Mouse (Mus musculus): ENCODE measurements around the gene Galp. TPM values are rescaled to one million over a fixed set of nuclear protein-coding genes. Genes with fewer than 3 reads are reported as not detected.

Galp gene
- polyA plus RNA-seq (2016; fragmentation: Nextera tagmentation; extraction: Ambion mirVana) = not detected in 2 replicates

DNA sequence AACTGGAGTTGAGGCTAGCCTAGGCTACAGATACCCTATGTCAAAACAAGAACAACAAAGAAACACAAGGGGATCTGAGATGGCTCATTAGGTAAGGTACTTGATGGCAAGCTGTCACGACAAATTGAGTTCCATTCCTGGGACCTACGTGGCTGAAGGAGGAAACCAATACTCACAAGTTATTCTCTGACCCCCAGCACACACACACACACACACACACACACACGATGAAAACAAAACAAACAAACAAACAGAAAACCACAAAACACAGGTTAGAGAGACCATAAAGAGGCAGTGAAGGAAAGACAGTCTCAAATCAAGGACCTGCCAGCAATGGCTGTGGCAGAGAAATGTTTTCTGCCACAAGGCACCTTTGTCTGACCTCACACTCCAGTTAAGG is at the start of gene Galp:
Galp (plus strand) TSS at position 301 of the 400 bp plus-strand sequence.
- no peak within 1 kb of the TSS for H3K4me2 ChIP-seq
- no peaks in the 10 kb centered on the region for H3K4me1 ChIP-seq
- H3K9ac ChIP-seq = no peak within 1 kb of the TSS
- H3K9me3 ChIP-seq (replicated peaks) = no peaks in the 10 kb centered on the region
- peaks cover 5% of the 10 kb centered on the region; the same call in 1 of the 2 replicates for H3K27me3 ChIP-seq (replicated peaks)
- H3K4me3 ChIP-seq = no peak within 1 kb of the TSS
- ATAC-seq = no peak
- 53% methylated on average over 3 of the region's 3 CpGs for WGBS (ENCODE audit: insufficient replicate concordance)
- H3K36me3 ChIP-seq = no peaks in the 10 kb centered on the region
- H3K27ac ChIP-seq = no peak within 1 kb of the TSS

DNA sequence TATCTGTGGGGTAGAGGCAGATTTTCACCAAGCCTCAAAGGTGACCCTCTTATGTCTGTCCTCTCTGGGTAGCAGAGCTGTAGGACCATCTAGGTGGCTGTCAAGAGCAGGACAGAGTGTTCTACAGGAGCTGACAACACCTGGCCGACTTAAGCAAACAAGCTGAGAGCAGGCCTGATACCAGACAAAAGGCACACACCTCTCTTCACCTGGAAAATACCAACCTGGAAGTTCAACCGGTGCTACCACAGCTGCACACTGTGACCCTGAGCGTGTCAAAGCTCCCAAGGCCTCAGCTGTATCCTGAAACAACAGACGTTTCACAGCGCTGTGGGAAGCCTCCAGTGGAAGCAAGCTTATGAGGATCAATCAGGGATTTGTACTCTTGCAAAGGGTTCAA is 49.2 kb upstream of the Galp start:
- Histone ChIP-seq H3K4me3 (no peak overlapping the region), H3K4me2 (no peak overlapping the region), H3K27me3 (replicated peaks) (no peaks in the 10 kb centered on the region), H3K36me3 (no peaks in the 10 kb centered on the region), H3K27ac (peak overlapping the region; percentile 27), H3K9ac (no peak overlapping the region), H3K4me1 (peaks cover 80% of the 10 kb centered on the region), H3K9me3 (replicated peaks) (no peaks in the 10 kb centered on the region)
- ATAC-seq = no peak
- 59% methylated on average over 5 of the region's 5 CpGs for WGBS (ENCODE audit: insufficient replicate concordance)

DNA sequence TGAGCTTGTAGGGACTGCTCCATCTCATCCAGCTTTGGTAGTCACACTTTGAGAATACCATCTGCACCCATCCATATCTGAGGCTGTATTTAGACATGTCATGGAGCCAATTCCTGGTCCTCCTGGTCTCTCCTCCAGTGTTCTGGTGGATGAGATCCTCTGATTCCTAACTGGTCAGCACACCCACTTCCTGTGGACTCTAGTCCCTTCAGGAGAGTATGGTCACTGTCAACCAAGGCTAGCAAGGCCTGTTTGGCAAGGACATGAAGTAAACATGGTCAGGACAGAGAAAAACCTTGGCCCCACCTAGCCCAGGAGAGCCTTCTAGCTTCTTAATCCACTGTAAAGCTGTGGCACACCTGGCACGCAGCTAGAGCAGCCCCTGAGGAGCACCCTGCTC is 45.6 kb upstream of the Galp start:
- Histone ChIP-seq H3K27me3 (replicated peaks) (no peaks in the 10 kb centered on the region), H3K9me3 (replicated peaks) (no peaks in the 10 kb centered on the region), H3K9ac (no peak overlapping the region), H3K27ac (no peak overlapping the region), H3K4me3 (no peak overlapping the region), H3K36me3 (no peaks in the 10 kb centered on the region), H3K4me2 (peak overlapping the region; percentile 4; the same call in 1 of the 2 replicates), H3K4me1 (peaks cover 79% of the 10 kb centered on the region)
- WGBS (ENCODE audit: insufficient replicate concordance) = 89% methylated on average over 1 of the region's 1 CpGs
- no peak for ATAC-seq

DNA sequence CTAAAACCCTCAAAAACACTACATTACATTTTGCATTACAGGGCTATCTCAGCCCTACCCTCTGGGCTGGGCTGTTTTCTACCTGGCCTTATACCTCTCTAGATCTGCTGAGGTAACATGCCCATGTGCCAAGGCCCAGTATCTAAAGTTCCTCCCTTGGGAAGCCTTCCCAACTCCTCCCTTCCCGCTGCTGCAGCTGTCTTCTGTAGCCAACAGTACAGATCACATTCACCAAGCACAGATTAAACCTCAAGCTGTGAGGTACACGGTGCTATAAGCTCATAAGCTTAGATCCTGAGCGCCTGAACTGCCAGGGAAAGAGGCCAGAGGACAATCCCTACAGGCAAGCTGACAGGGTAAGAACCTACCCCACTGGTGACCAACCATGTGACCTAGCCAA is 44.9 kb upstream of the Galp start:
- no peaks in the 10 kb centered on the region for H3K36me3 ChIP-seq
- H3K9ac ChIP-seq = no peak overlapping the region
- 70% methylated on average over 3 of the region's 3 CpGs for WGBS (ENCODE audit: insufficient replicate concordance)
- H3K27ac ChIP-seq = no peak overlapping the region
- H3K27me3 ChIP-seq (replicated peaks) = no peaks in the 10 kb centered on the region
- H3K9me3 ChIP-seq (replicated peaks) = no peaks in the 10 kb centered on the region
- peaks cover 79% of the 10 kb centered on the region for H3K4me1 ChIP-seq
- no peak overlapping the region for H3K4me3 ChIP-seq
- no peak overlapping the region for H3K4me2 ChIP-seq
- ATAC-seq = no peak

DNA sequence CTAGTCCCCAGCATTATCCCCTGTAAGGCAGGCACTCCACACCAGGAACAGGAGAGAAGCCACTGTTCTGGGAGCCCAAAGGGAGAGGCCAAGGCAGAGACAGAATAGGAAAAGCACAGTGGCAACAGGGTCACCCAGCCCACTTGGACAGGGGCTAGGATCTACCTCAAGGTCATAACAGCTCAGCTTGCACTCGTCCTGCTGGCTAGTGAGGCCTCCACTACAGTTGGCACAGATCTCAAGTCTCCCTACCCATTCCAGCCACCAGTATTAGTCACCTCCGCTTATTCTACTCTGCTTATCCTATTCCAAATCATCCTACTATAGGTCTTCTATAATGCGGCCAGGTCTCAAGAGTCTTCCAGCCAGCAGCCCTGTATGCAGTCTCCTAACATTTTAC is 43.8 kb upstream of the Galp start:
- Histone ChIP-seq H3K36me3 (no peaks in the 10 kb centered on the region), H3K4me3 (no peak overlapping the region), H3K9ac (no peak overlapping the region), H3K27me3 (replicated peaks) (no peaks in the 10 kb centered on the region), H3K4me1 (peaks cover 79% of the 10 kb centered on the region), H3K4me2 (no peak overlapping the region), H3K9me3 (replicated peaks) (no peaks in the 10 kb centered on the region), H3K27ac (no peak overlapping the region)
- ATAC-seq = no peak
- 76% methylated on average over 3 of the region's 3 CpGs for WGBS (ENCODE audit: insufficient replicate concordance)

DNA sequence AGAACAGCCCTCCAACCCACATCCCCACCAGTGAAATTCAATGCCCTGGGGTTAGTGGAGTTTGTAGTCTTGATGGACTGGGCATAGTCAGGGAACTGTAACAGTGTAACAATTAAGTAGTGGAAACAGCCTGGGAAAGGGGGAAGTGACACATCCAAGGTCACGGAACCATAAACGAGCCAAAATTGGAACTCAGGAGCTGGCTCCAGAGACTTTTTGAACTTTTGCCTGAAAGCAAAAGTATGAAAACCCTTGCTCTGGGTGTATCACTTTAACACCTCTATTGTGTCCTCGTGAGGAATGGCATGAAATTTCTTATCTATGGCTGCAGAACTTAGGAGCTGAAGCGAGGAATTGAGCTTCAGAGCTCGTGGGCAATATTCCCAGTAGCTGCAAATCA is 42.7 kb upstream of the Galp start:
- H3K27ac ChIP-seq = peak overlapping the region; percentile 92
- H3K9me3 ChIP-seq (replicated peaks) = no peaks in the 10 kb centered on the region
- peak overlapping the region; percentile 92 for H3K4me2 ChIP-seq
- peak overlapping the region; percentile 82 for H3K4me3 ChIP-seq
- no peaks in the 10 kb centered on the region for H3K36me3 ChIP-seq
- H3K9ac ChIP-seq = peak overlapping the region; percentile 91
- ATAC-seq = no peak
- 38% methylated on average over 5 of the region's 5 CpGs for WGBS (ENCODE audit: insufficient replicate concordance)
- H3K4me1 ChIP-seq = peaks cover 69% of the 10 kb centered on the region
- H3K27me3 ChIP-seq (replicated peaks) = no peaks in the 10 kb centered on the region

DNA sequence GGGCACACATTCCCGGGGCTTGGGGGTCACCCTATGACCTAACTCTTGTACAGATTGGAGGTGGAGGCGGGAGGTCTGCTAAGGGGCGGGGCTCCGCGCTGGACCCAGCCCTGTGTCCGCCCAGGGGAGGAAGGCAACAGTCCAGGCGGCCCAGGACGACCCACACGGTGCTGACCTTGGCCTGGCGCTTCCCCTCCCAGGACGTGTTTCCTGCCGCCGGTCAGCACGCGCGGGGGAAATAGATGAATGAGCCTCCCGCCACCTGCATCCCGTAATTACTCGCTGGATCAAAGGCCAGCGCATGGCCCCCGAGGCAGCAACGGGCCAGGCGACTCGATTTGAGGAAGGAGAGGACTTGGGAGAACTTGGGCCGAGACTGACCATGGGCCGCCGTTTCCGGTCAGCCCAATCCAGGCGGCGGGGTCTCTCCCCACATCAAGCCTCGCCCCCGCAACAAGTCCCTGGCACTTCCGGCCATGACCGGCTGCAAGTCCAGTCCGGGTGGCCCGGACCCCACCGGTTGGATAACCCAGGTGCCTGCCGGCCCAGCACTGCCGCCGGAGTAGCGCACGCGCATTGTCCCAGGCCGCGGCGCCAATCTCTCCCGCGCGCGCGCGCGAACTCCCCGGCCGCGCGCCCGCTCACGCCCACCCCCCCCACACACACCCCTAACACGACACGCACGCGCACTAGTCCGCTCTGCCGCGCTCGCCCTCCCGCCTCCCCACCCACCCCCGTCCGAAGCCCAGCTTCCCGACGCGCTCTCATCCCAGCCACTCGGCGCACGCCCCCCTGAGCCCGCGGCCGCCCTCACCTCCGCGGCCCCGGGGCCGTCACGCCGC is 41.6 kb upstream of the Galp start:
- Histone ChIP-seq H3K9ac (peak overlapping the region; percentile 91), H3K4me2 (peak overlapping the region; percentile 92), H3K27ac (peak overlapping the region; percentile 92), H3K4me1 (peaks cover 63% of the 10 kb centered on the region), H3K27me3 (replicated peaks) (no peaks in the 10 kb centered on the region), H3K4me3 (peak overlapping the region; percentile 82), H3K9me3 (replicated peaks) (no peaks in the 10 kb centered on the region), H3K36me3 (no peaks in the 10 kb centered on the region)
- peak; percentile 69 for ATAC-seq
- under 1% methylated on average over 80 of the region's 85 CpGs for WGBS (ENCODE audit: insufficient replicate concordance)

DNA sequence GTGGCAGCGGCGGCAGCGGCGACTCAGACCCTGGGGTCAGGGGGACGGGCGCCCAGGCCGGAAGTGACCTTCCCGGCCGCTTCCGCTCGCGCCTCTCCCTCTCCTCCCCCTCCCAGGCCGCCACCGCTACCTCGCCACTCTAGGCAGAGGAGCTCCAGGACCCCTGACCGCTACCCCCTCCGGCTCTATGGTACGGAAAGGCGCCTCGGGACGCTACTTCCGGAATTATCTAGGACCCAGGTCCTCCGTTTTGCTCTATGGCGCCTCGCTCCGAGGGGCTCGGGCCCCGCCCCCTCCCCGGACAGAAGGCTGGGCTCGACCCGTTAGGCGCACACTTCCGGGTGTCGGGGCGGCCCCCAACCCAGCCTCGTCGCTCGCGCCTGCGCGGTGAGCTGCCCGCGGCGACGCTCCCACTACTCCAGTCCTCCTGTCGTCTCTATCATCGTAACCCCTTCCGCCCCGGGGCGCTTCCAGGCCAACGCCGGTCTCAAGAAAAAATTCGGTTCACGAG is 40.9 kb upstream of the Galp start, which contains the start of gene Zfp787:
Zfp787 (minus strand) TSS at position 97 of the 511 bp plus-strand sequence.
- H3K9ac ChIP-seq = peak within 1 kb of the TSS; percentile 91
- peak within 1 kb of the TSS; percentile 92 for H3K27ac ChIP-seq
- H3K36me3 ChIP-seq = no peaks in the 10 kb centered on the region
- H3K4me2 ChIP-seq = peak within 1 kb of the TSS; percentile 92
- no peaks in the 10 kb centered on the region for H3K27me3 ChIP-seq (replicated peaks)
- peaks cover 59% of the 10 kb centered on the region for H3K4me1 ChIP-seq
- peak; percentile 89 for ATAC-seq
- 0% methylated on average over 42 of the region's 54 CpGs for WGBS (ENCODE audit: insufficient replicate concordance)
- H3K4me3 ChIP-seq = peak within 1 kb of the TSS; percentile 82
- no peaks in the 10 kb centered on the region for H3K9me3 ChIP-seq (replicated peaks)

DNA sequence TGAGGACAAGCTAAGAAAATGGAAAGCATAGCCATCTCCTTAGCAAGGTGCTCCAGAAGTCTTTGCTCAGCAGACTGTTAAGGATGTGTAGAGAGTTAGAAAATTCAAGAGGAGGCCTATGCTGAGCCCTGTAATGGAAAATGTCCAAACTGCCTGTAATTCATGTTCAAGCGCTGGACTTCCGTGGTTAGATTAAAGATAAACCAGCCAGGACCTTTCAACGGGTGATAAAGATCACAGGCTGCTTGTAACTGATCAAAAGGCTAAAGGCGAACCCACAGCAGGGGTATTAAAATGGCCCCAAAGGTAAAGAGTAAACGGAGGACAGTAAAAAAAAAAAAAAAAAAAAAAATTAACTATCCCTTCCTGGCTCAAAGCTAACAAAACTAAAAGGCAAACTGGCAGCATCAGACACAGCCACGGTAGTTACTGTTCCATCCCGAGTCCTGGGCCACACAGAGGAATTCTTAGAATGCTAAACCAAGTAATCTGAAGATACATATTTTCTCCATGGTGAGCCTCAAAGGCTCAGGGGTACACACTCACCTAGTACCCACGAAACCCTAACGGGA is 39.9 kb upstream of the Galp start:
- no peak for ATAC-seq
- Histone ChIP-seq H3K36me3 (no peaks in the 10 kb centered on the region), H3K27ac (peak overlapping the region; percentile 92), H3K4me3 (peak overlapping the region; percentile 82), H3K27me3 (replicated peaks) (no peaks in the 10 kb centered on the region), H3K9me3 (replicated peaks) (no peaks in the 10 kb centered on the region), H3K4me2 (peak overlapping the region; percentile 92), H3K9ac (peak overlapping the region; percentile 91), H3K4me1 (peaks cover 49% of the 10 kb centered on the region)
- 28% methylated on average over 9 of the region's 9 CpGs for WGBS (ENCODE audit: insufficient replicate concordance)

DNA sequence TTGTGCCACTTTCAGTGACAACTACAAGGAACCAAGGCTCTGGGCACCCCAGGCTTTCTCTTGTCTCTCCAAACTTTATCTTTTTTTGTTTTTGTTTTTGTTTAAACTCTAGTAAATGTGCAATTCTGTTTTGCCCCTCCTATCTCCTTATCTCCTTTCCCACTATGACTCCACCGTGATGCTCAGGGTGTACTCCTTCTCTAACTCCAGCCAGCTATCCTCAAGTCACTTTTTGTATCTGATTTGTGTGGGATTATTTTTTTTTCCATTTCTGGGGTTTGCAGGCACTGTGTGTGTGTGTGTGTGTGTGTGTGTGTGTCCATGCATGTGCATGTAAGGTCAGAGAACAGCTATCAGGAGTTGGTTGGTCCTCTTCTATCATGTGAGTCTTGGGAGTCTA is 39.4 kb upstream of the Galp start:
- WGBS (ENCODE audit: insufficient replicate concordance) = 8% methylated on average over 1 of the region's 1 CpGs

DNA sequence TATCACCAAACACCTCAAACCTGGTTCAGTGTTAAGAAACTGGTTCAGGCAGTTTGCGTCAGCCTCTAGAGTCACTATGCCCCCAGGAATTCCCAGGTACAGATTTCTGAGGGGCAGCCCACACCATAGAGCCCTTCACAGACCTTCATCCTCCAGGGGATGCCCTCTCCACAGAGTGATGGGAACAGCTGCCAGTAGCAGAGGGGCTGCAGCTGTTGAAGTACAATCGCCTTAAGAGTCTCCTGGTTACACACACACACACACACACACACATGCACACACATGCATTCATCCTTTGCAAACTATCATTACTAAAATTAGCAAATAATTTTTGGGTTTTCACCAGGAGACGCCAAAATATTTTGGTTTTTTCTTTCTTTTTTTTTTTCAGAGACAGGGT is 37.3 kb upstream of the Galp start:
- Histone ChIP-seq H3K4me2 (no peak overlapping the region), H3K36me3 (no peaks in the 10 kb centered on the region), H3K4me1 (peaks cover 25% of the 10 kb centered on the region), H3K27ac (no peak overlapping the region), H3K9me3 (replicated peaks) (no peaks in the 10 kb centered on the region), H3K27me3 (replicated peaks) (0 out of 2 replicates have a peak, but pooled peaks cover 4% of the 10 kb centered on the region), H3K4me3 (no peak overlapping the region), H3K9ac (no peak overlapping the region)
- WGBS (ENCODE audit: insufficient replicate concordance) = 62% methylated on average over 3 of the region's 3 CpGs
- no peak for ATAC-seq

More for the DNA sequence above, 39.4 kb upstream of the Galp start:
- Histone ChIP-seq H3K27me3 (replicated peaks) (no peaks in the 10 kb centered on the region), H3K9ac (peak overlapping the region; percentile 91), H3K4me3 (0 out of 2 replicates have a peak overlapping the region, but pooled peaks have one; percentile 11), H3K9me3 (replicated peaks) (no peaks in the 10 kb centered on the region), H3K36me3 (no peaks in the 10 kb centered on the region), H3K4me1 (peaks cover 45% of the 10 kb centered on the region), H3K4me2 (peak overlapping the region; percentile 92), H3K27ac (peak overlapping the region; percentile 92)
- ATAC-seq = no peak

DNA sequence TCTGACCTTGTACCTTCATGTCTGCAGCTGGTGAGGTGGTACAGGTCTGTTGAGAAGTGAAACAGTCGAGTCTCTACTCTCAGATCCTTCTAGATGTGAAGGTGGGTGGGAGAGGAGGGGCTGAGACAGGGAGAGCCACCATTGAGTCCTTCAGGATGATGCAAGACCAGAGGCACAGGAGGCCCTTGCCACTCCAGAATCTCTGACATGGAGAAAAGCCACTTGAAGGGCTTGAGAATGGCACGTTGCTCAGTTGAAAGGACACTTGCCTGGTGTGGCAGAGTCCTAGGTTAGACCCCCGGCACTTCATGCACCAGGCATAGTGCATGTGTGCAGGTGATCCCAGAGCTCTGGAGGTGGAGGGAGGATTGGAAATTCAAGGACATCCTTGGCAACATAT is 35.3 kb upstream of the Galp start:
- no peaks in the 10 kb centered on the region for H3K9me3 ChIP-seq (replicated peaks)
- no peak overlapping the region for H3K9ac ChIP-seq
- H3K27me3 ChIP-seq (replicated peaks) = 0 out of 2 replicates have a peak, but pooled peaks cover 4% of the 10 kb centered on the region
- 42% methylated on average over 3 of the region's 3 CpGs for WGBS (ENCODE audit: insufficient replicate concordance)
- no peak for ATAC-seq
- H3K27ac ChIP-seq = no peak overlapping the region
- H3K4me3 ChIP-seq = no peak overlapping the region
- no peaks in the 10 kb centered on the region for H3K36me3 ChIP-seq
- H3K4me1 ChIP-seq = peaks cover 16% of the 10 kb centered on the region
- H3K4me2 ChIP-seq = no peak overlapping the region
